Mouse (Mus musculus): Measurements from ENCODE around the gene Ephb1. TPM values are rescaled to one million over a fixed set of nuclear protein-coding genes. Genes with fewer than 3 reads are reported as not detected.

Gene Ephb1
- polyA plus RNA-seq, 1 experiment from 2014 or later = 6.6 TPM

GRCm38 (mm10) chr9:101972314-101972713 is 382.2 kb downstream of the Ephb1 start:
- ATAC-seq = no peak
- H3K9me3 ChIP-seq = no peaks in the 10 kb centered on the region
- H3K4me3 ChIP-seq (replicated peaks) = no peak overlapping the region
- H3K4me2 ChIP-seq (replicated peaks) = no peak overlapping the region
- H3K36me3 ChIP-seq = no peaks in the 10 kb centered on the region
- no peaks in the 10 kb centered on the region for H3K27me3 ChIP-seq (replicated peaks)
- no peak overlapping the region for H3K27ac ChIP-seq
- 78% methylated on average over 8 of the region's 8 CpGs for WGBS
- no peaks in the 10 kb centered on the region for H3K4me1 ChIP-seq (replicated peaks)
- H3K9ac ChIP-seq = no peak overlapping the region

GRCm38 (mm10) chr9:101971806-101972205 is 382.7 kb downstream of the Ephb1 start:
- ATAC-seq = no peak
- no peaks in the 10 kb centered on the region for H3K9me3 ChIP-seq
- H3K4me1 ChIP-seq (replicated peaks) = no peaks in the 10 kb centered on the region
- no peak overlapping the region for H3K4me3 ChIP-seq (replicated peaks)
- WGBS = 27% methylated on average over 6 of the region's 6 CpGs
- no peak overlapping the region for H3K4me2 ChIP-seq (replicated peaks)
- no peaks in the 10 kb centered on the region for H3K27me3 ChIP-seq (replicated peaks)
- no peaks in the 10 kb centered on the region for H3K36me3 ChIP-seq
- no peak overlapping the region for H3K9ac ChIP-seq
- H3K27ac ChIP-seq = no peak overlapping the region

- no peaks in the 10 kb centered on the region for H3K27me3 ChIP-seq (replicated peaks)
- H3K4me3 ChIP-seq (replicated peaks) = no peak overlapping the region
- H3K27ac ChIP-seq = no peak overlapping the region
- no peaks in the 10 kb centered on the region for H3K36me3 ChIP-seq
- H3K9ac ChIP-seq = no peak overlapping the region
- ATAC-seq = no peak
- no peak overlapping the region for H3K4me2 ChIP-seq (replicated peaks)
- no peaks in the 10 kb centered on the region for H3K4me1 ChIP-seq (replicated peaks)
- WGBS = 44% methylated on average over 4 of the region's 4 CpGs
- H3K9me3 ChIP-seq = no peaks in the 10 kb centered on the region
Observed at GRCm38 (mm10) chr9:101956228-101956627, 398.3 kb downstream of the Ephb1 start.

GRCm38 (mm10) chr9:101954529-101954928 is 400.0 kb downstream of the Ephb1 start:
- Histone ChIP-seq H3K4me1 (replicated peaks) (no peaks in the 10 kb centered on the region), H3K4me2 (replicated peaks) (no peak overlapping the region), H3K4me3 (replicated peaks) (no peak overlapping the region), H3K9me3 (no peaks in the 10 kb centered on the region), H3K27me3 (replicated peaks) (no peaks in the 10 kb centered on the region), H3K27ac (no peak overlapping the region), H3K9ac (no peak overlapping the region), H3K36me3 (no peaks in the 10 kb centered on the region)
- 85% methylated on average over 4 of the region's 4 CpGs for WGBS
- ATAC-seq = no peak

DNA sequence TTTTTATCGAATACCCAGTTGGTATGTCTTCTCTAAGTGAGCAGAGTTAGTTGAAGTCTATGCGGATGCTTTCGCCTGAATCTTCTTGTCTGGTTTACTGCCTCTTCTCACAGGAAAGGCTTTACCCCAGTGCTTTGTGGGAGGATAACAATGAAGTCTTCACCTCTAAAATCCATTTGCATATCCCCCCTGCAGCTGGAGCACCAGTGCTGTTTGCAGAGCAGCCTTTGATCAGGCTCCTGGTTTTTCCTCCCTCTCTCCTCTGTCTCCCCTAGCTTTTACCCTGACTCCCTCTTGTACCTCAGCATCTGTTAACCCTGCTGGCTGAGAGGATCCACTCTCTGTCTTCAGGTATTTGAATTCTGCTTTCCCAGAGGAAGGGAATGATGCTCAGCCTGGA is 404.4 kb downstream of the Ephb1 start:
- Histone ChIP-seq H3K27me3 (replicated peaks) (no peaks in the 10 kb centered on the region), H3K9me3 (no peaks in the 10 kb centered on the region), H3K4me2 (replicated peaks) (no peak overlapping the region), H3K27ac (no peak overlapping the region), H3K4me3 (replicated peaks) (no peak overlapping the region), H3K9ac (no peak overlapping the region), H3K4me1 (replicated peaks) (no peaks in the 10 kb centered on the region), H3K36me3 (no peaks in the 10 kb centered on the region)
- no peak for ATAC-seq
- WGBS = 22% methylated on average over 3 of the region's 3 CpGs

- no peak for ATAC-seq
- H3K4me1 ChIP-seq (replicated peaks) = no peaks in the 10 kb centered on the region
- no peak overlapping the region for H3K4me2 ChIP-seq (replicated peaks)
- H3K4me3 ChIP-seq (replicated peaks) = no peak overlapping the region
- H3K9me3 ChIP-seq = no peaks in the 10 kb centered on the region
- H3K27ac ChIP-seq = no peak overlapping the region
- H3K36me3 ChIP-seq = no peaks in the 10 kb centered on the region
- 89% methylated on average over 4 of the region's 4 CpGs for WGBS
- no peaks in the 10 kb centered on the region for H3K27me3 ChIP-seq (replicated peaks)
- H3K9ac ChIP-seq = no peak overlapping the region
Observed at GRCm38 (mm10) chr9:101945814-101946213, 408.7 kb downstream of the Ephb1 start.

GRCm38 (mm10) chr9:101945326-101945725 is 409.2 kb downstream of the Ephb1 start:
- no peaks in the 10 kb centered on the region for H3K4me1 ChIP-seq (replicated peaks)
- H3K36me3 ChIP-seq = no peaks in the 10 kb centered on the region
- H3K27ac ChIP-seq = no peak overlapping the region
- no peak overlapping the region for H3K4me2 ChIP-seq (replicated peaks)
- 64% methylated on average over 7 of the region's 7 CpGs for WGBS
- no peaks in the 10 kb centered on the region for H3K27me3 ChIP-seq (replicated peaks)
- H3K4me3 ChIP-seq (replicated peaks) = no peak overlapping the region
- ATAC-seq = no peak
- no peak overlapping the region for H3K9ac ChIP-seq
- H3K9me3 ChIP-seq = no peaks in the 10 kb centered on the region

GRCm38 (mm10) chr9:101942058-101942669 is 412.3 kb downstream of the Ephb1 start:
- no peak for ATAC-seq
- no peak overlapping the region for H3K4me3 ChIP-seq (replicated peaks)
- 83% methylated on average over 9 of the region's 9 CpGs for WGBS
- no peaks in the 10 kb centered on the region for H3K4me1 ChIP-seq (replicated peaks)
- H3K36me3 ChIP-seq = no peaks in the 10 kb centered on the region
- H3K9me3 ChIP-seq = no peaks in the 10 kb centered on the region
- no peak overlapping the region for H3K9ac ChIP-seq
- H3K4me2 ChIP-seq (replicated peaks) = no peak overlapping the region
- H3K27ac ChIP-seq = no peak overlapping the region
- no peaks in the 10 kb centered on the region for H3K27me3 ChIP-seq (replicated peaks)

DNA sequence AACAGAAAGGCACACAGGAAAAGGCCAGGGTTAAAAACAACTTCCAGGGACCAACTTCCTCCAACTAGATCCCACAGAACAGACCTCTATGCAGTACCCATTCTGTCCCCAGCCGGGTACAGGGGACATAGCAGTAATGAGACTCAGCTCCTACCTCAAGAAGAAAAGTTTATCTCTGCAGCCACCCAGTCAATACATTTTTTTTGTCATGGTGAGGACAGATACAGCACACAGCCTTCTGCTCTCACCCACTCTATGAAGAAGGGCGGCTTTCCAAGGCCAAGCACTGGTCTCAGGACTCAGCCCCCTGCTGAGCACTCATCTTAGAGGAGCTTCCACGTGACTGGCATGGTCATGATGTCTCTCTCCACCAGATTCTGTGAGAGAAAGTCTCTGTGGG is 414.3 kb downstream of the Ephb1 start:
- no peak overlapping the region for H3K27ac ChIP-seq
- ATAC-seq = no peak
- H3K4me2 ChIP-seq (replicated peaks) = no peak overlapping the region
- H3K27me3 ChIP-seq (replicated peaks) = no peaks in the 10 kb centered on the region
- 72% methylated on average over 3 of the region's 3 CpGs for WGBS
- H3K9me3 ChIP-seq = no peaks in the 10 kb centered on the region
- H3K36me3 ChIP-seq = no peaks in the 10 kb centered on the region
- no peaks in the 10 kb centered on the region for H3K4me1 ChIP-seq (replicated peaks)
- H3K9ac ChIP-seq = no peak overlapping the region
- H3K4me3 ChIP-seq (replicated peaks) = no peak overlapping the region

DNA sequence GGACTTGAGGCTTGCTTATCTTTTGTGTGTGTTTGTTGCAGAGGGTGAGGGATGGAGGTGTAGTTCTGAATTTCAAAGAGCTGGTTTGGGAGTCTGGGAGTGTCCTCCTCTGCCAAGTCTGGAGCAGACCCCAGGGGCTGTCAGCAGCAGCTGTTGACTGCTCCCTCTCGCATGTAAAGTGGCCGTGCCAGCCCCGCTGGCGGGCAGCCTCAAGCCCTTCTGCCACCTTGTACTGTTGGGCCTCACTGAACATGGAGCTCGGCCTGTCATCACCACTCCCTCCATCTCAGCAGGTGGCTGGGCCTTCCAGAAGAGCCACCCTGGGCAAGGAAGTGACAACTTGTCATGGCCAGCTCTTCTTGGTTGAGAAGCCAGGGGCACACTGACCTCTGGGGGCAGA is 415.5 kb downstream of the Ephb1 start:
- Histone ChIP-seq H3K27me3 (replicated peaks) (no peaks in the 10 kb centered on the region), H3K9ac (no peak overlapping the region), H3K4me2 (replicated peaks) (no peak overlapping the region), H3K4me3 (replicated peaks) (no peak overlapping the region), H3K9me3 (no peaks in the 10 kb centered on the region), H3K4me1 (replicated peaks) (no peaks in the 10 kb centered on the region), H3K36me3 (no peaks in the 10 kb centered on the region), H3K27ac (no peak overlapping the region)
- WGBS = 78% methylated on average over 5 of the region's 5 CpGs
- ATAC-seq = no peak

DNA sequence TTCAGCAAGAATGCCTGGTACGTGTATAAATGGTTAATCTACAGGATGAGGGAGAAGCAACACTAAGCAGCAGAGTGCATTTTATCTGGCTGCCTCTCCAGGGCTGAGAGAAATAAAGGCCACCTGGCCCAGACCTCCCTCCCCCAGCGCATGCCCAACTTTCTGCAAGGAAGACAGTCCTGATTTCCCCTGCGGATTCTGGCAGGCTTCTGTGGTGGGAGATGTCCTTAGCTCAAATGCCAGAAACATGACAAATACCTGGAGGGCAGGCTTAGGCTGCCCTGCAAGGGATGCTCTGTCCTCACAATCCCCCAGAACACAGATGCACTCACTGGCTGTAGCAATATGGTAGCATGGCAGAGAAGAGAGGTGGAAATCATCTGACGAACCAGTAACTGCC is 416.4 kb downstream of the Ephb1 start:
- H3K4me2 ChIP-seq (replicated peaks) = no peak overlapping the region
- 69% methylated on average over 4 of the region's 4 CpGs for WGBS
- H3K4me3 ChIP-seq (replicated peaks) = no peak overlapping the region

GRCm38 (mm10) chr9:101934887-101935286 is 419.6 kb downstream of the Ephb1 start:
- no peak for ATAC-seq
- no peak overlapping the region for H3K27ac ChIP-seq
- no peaks in the 10 kb centered on the region for H3K27me3 ChIP-seq (replicated peaks)

More for the DNA sequence above, 416.4 kb downstream of the Ephb1 start:
- no peaks in the 10 kb centered on the region for H3K4me1 ChIP-seq (replicated peaks)
- no peaks in the 10 kb centered on the region for H3K9me3 ChIP-seq
- H3K27ac ChIP-seq = no peak overlapping the region
- no peak for ATAC-seq
- no peak overlapping the region for H3K9ac ChIP-seq
- no peaks in the 10 kb centered on the region for H3K27me3 ChIP-seq (replicated peaks)
- H3K36me3 ChIP-seq = no peaks in the 10 kb centered on the region

DNA sequence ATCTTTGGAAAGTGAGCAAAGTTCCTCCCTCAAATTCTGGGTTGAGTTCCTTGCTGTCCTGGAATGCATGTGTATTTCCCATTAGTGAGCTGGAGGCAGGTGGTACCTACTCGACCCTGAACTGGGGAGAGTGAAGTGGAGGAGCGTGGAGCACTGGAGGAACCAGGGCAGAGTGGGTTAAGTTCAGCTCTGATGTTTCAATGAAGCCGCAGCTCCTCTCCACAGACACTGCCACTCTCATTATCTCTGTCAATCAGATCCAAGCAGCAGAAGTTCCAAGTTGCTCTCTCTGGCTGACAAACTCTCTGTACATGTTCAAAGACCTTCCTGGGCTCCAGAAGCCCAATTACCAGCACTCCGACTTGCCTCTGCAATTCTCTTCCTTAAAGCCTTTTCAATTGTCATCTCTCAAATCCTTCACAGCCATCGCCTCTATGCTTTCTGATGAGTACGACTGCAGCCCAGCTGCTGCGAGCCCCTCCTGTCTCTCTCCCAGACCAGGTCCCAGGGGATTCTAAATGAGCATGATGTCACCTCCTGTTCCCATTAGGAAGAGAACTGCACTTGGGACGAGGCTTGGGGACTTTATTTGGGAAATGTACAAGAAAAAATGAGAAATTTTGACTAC is 420.4 kb downstream of the Ephb1 start:
- H3K9ac ChIP-seq = no peak overlapping the region
- WGBS = 68% methylated on average over 8 of the region's 8 CpGs
- H3K36me3 ChIP-seq = no peaks in the 10 kb centered on the region
- no peaks in the 10 kb centered on the region for H3K4me1 ChIP-seq (replicated peaks)
- ATAC-seq = no peak
- H3K4me2 ChIP-seq (replicated peaks) = no peak overlapping the region
- H3K9me3 ChIP-seq = no peaks in the 10 kb centered on the region
- H3K4me3 ChIP-seq (replicated peaks) = no peak overlapping the region
- H3K27me3 ChIP-seq (replicated peaks) = no peaks in the 10 kb centered on the region
- H3K27ac ChIP-seq = no peak overlapping the region

More at GRCm38 (mm10) chr9:101934887-101935286, 419.6 kb downstream of the Ephb1 start:
- H3K4me1 ChIP-seq (replicated peaks) = no peaks in the 10 kb centered on the region
- H3K9ac ChIP-seq = no peak overlapping the region
- no peak overlapping the region for H3K4me3 ChIP-seq (replicated peaks)
- 80% methylated on average over 8 of the region's 8 CpGs for WGBS
- H3K9me3 ChIP-seq = no peaks in the 10 kb centered on the region
- no peaks in the 10 kb centered on the region for H3K36me3 ChIP-seq
- H3K4me2 ChIP-seq (replicated peaks) = no peak overlapping the region
